Mouse (Mus musculus): ENCODE results near the gene Ankrd66. TPM values are rescaled to one million over a fixed set of nuclear protein-coding genes. Genes with fewer than 3 reads are reported as not detected.

Gene Ankrd66
- polyA plus RNA-seq, 1 experiment from 2014 or later = 0.23 TPM

DNA sequence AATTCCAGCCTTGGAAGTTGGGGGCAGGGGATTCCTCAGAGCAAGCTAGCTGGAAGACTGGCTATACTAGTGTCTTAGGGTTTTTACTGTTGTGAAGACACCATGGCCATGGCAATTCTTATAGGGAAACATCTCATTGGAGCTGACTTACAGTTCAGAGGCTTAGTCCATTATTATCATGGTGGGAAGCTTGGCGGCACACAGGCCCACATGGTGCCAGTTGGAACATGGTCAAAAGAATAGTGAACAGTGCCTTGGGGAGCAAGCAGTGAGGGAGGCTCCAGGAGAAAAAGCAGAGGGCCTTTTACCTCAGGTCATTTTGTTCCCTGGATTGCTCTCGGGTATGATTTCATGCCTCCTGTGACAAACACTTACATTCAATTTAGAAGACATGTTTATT is 12.9 kb downstream of the Ankrd66 start:
- no peak for ATAC-seq
- Histone ChIP-seq H3K36me3 (replicated peaks; ENCODE audit: insufficient read depth, low read length) (no peaks in the 10 kb centered on the region), H3K4me3 (ENCODE audit: low read depth, low read length) (no peak overlapping the region), H3K9ac (replicated peaks) (no peak overlapping the region), H3K4me2 (ENCODE audit: low read depth, low read length) (no peak overlapping the region), H3K27ac (ENCODE audit: low read depth) (no peak overlapping the region), H3K4me1 (ENCODE audit: insufficient read depth) (no peaks in the 10 kb centered on the region), H3K9me3 (ENCODE audit: low read length) (no peaks in the 10 kb centered on the region), H3K27me3 (ENCODE audit: insufficient read depth, low read length) (no peaks in the 10 kb centered on the region)
- DNase-seq = no peak
- TF ChIP-seq EP300 (IDR thresholded peaks at IDR 0.05; ENCODE audit: low read depth) = no peak
- TF ChIP-seq CTCF (IDR thresholded peaks at IDR 0.05; ENCODE audit: low read depth) = no peak
- 79% methylated on average over 2 of the region's 2 CpGs for WGBS (ENCODE audit: insufficient replicate concordance)

DNA sequence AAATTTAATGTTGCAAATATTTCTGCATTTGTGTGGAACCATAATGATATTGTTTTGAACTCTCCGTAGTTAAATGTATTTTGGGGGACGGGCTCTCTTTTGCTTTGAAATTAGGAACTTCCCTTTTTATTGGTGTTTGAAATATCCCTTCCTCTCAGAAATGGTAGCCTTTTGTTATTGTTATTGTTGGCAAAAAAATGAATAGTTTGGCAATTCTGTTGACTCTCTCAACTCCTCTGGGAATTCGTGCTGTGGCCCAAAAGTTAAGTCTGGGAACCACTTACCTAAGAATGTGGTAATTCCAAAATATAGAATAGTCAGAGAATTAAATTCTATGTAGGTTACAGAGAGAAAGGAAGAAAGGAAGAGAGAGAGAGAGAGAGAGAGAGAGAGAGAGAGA is 23.3 kb downstream of the Ankrd66 start:
- no peaks in the 10 kb centered on the region for H3K27me3 ChIP-seq (ENCODE audit: insufficient read depth, low read length)
- 56% methylated on average over 3 of the region's 3 CpGs for WGBS (ENCODE audit: insufficient replicate concordance)
- no peak for ATAC-seq
- H3K4me2 ChIP-seq (ENCODE audit: low read depth, low read length) = no peak overlapping the region
- TF ChIP-seq EP300 (IDR thresholded peaks at IDR 0.05; ENCODE audit: low read depth) = no peak
- TF ChIP-seq CTCF (IDR thresholded peaks at IDR 0.05; ENCODE audit: low read depth) = no peak
- no peak overlapping the region for H3K9ac ChIP-seq (replicated peaks)
- no peak overlapping the region for H3K4me3 ChIP-seq (ENCODE audit: low read depth, low read length)
- H3K4me1 ChIP-seq (ENCODE audit: insufficient read depth) = no peaks in the 10 kb centered on the region
- DNase-seq = no peak
- H3K27ac ChIP-seq (ENCODE audit: low read depth) = no peak overlapping the region
- H3K36me3 ChIP-seq (replicated peaks; ENCODE audit: insufficient read depth, low read length) = no peaks in the 10 kb centered on the region
- H3K9me3 ChIP-seq (ENCODE audit: low read length) = no peaks in the 10 kb centered on the region

DNA sequence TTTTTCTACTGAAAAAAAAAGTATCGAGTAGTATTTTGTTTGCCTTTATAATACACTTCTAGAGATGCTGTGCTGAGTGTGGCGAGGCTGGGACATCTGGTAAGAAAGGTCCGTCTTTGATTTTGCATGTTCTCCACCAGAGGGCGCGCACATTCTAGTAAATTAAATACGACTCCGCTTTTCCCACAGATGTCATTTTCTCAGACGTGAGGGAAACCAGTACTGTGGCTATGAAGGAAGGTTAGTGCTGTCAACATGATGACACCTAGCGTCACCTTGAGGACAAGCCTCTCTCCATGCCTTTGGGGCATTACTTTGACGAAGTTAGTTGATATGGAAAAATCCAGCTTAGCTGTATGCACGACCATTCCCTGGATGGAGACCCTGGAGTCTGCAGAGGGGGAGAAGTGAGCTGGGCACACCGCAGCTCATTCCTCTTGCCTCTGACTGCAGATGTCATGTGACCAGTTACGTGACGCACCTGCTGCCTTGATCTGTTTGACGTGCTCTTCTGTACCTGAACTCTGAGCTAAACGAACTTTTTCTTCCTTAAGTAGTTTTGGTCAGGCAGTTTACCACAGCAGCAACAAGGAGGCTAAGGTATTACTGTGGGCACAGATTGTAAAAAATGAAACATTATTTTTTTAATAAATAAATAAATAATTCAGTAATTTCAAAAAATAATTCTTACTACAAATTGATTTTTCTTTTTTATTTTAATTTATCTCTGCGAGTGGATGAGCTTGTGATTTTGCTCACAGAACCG is 24.6 kb downstream of the Ankrd66 start:
- WGBS (ENCODE audit: insufficient replicate concordance) = 26% methylated on average over 18 of the region's 18 CpGs
- no peaks in the 10 kb centered on the region for H3K36me3 ChIP-seq (replicated peaks; ENCODE audit: insufficient read depth, low read length)
- ATAC-seq (peak; percentile 76), DNase-seq (peak; percentile 73)
- peaks cover 4% of the 10 kb centered on the region; the same call in 1 of the 2 replicates for H3K9me3 ChIP-seq (ENCODE audit: low read length)
- no peak overlapping the region for H3K27ac ChIP-seq (ENCODE audit: low read depth)
- H3K4me1 ChIP-seq (ENCODE audit: insufficient read depth) = no peaks in the 10 kb centered on the region
- no peak for TF ChIP-seq EP300 (IDR thresholded peaks at IDR 0.05; ENCODE audit: low read depth)
- TF ChIP-seq CTCF (IDR thresholded peaks at IDR 0.05; ENCODE audit: low read depth) = peak; percentile 84
- H3K4me3 ChIP-seq (ENCODE audit: low read depth, low read length) = no peak overlapping the region
- no peaks in the 10 kb centered on the region for H3K27me3 ChIP-seq (ENCODE audit: insufficient read depth, low read length)
- H3K4me2 ChIP-seq (ENCODE audit: low read depth, low read length) = no peak overlapping the region
- H3K9ac ChIP-seq (replicated peaks) = no peak overlapping the region

DNA sequence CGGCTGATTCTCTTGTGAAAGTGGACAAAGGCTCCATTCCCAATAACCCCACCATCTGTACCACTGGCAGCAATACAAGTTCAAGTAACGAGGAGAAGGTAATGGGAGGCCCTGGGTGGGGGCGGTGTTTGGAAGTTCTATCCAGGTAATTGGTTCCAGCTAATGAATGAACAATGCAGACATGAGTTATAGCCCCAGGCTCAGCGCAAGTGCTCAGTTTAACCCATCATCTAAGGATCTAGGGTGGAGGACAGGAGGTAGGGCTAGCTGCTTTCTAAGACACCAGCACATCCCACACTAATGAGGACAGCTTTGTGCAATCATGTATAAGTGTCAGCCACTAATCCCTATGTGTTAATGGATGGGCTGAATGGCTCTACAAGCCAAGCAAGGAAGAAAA is 32.7 kb downstream of the Ankrd66 start:
- WGBS (ENCODE audit: insufficient replicate concordance) = 72% methylated on average over 4 of the region's 4 CpGs
- no peaks in the 10 kb centered on the region for H3K36me3 ChIP-seq (replicated peaks; ENCODE audit: insufficient read depth, low read length)
- no peak for ATAC-seq
- no peaks in the 10 kb centered on the region for H3K27me3 ChIP-seq (ENCODE audit: insufficient read depth, low read length)
- no peak for DNase-seq
- no peak for TF ChIP-seq CTCF (IDR thresholded peaks at IDR 0.05; ENCODE audit: low read depth)
- TF ChIP-seq EP300 (IDR thresholded peaks at IDR 0.05; ENCODE audit: low read depth) = no peak
- no peaks in the 10 kb centered on the region for H3K4me1 ChIP-seq (ENCODE audit: insufficient read depth)
- peaks cover 4% of the 10 kb centered on the region; the same call in 1 of the 2 replicates for H3K9me3 ChIP-seq (ENCODE audit: low read length)
- no peak overlapping the region for H3K4me2 ChIP-seq (ENCODE audit: low read depth, low read length)
- H3K27ac ChIP-seq (ENCODE audit: low read depth) = no peak overlapping the region
- no peak overlapping the region for H3K9ac ChIP-seq (replicated peaks)
- H3K4me3 ChIP-seq (ENCODE audit: low read depth, low read length) = no peak overlapping the region

DNA sequence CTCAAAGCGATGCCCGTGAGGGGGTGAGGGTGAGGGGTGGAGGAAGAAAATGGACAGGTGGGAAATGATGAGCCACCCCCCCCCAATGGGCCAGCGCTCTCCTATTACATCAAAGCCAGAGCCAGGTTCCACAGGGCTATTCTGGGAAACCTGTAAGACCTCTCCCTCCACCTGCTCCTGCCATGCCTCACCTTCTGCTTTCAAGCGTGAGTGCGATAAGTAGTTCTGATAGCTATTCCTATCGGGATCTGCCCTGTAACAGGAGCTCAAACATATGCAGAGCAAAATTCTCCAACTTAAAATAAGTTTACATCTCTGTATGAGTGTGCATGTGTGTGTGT is 38.9 kb downstream of the Ankrd66 start:
- ATAC-seq = no peak
- Histone ChIP-seq H3K27me3 (ENCODE audit: insufficient read depth, low read length) (no peaks in the 10 kb centered on the region), H3K4me3 (ENCODE audit: low read depth, low read length) (no peak overlapping the region), H3K9ac (replicated peaks) (no peak overlapping the region), H3K9me3 (ENCODE audit: low read length) (no peaks in the 10 kb centered on the region), H3K4me2 (ENCODE audit: low read depth, low read length) (no peak overlapping the region), H3K4me1 (ENCODE audit: insufficient read depth) (no peaks in the 10 kb centered on the region), H3K27ac (ENCODE audit: low read depth) (no peak overlapping the region), H3K36me3 (replicated peaks; ENCODE audit: insufficient read depth, low read length) (no peaks in the 10 kb centered on the region)
- no peak for DNase-seq
- no peak for TF ChIP-seq CTCF (IDR thresholded peaks at IDR 0.05; ENCODE audit: low read depth)
- no peak for TF ChIP-seq EP300 (IDR thresholded peaks at IDR 0.05; ENCODE audit: low read depth)
- WGBS (ENCODE audit: insufficient replicate concordance) = 70% methylated on average over 6 of the region's 6 CpGs

DNA sequence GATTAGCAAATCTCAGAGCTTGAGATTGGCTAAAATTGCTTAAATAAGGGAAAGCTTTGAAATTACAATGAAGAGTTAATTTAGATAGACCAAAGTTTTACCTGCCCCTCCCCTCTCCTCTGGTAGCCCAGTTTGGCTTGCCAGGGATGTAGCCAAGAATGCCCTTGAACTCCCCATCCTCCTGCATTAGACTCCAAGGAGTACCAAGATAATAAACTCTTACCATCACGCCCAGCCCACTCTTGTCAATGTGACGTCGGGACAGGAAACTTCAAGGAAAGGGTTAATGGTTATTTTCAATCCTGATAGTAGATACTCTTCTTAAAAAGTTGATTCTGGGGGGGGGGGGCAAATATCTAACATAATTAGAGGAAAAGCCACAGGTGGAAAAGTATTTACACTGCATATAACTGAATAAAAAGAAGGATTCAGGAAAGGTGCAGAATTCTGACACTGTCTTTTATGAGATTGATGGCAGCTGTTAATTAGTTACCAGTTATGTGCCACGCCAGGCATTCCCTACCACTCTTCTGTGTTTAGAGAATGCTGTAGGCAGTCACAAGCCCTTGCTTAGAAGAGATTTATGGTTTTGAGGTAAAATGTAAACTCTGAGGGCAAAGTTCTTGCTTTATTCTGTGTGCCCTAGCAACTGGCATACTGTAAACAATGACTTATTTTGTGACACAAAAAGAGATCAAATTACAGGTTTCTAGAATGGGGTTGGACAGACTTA is 39.4 kb downstream of the Ankrd66 start:
- no peak for TF ChIP-seq CTCF (IDR thresholded peaks at IDR 0.05; ENCODE audit: low read depth)
- TF ChIP-seq EP300 (IDR thresholded peaks at IDR 0.05; ENCODE audit: low read depth) = no peak
- no peaks in the 10 kb centered on the region for H3K36me3 ChIP-seq (replicated peaks; ENCODE audit: insufficient read depth, low read length)
- H3K27ac ChIP-seq (ENCODE audit: low read depth) = no peak overlapping the region
- no peaks in the 10 kb centered on the region for H3K27me3 ChIP-seq (ENCODE audit: insufficient read depth, low read length)
- no peaks in the 10 kb centered on the region for H3K4me1 ChIP-seq (ENCODE audit: insufficient read depth)
- H3K9ac ChIP-seq (replicated peaks) = no peak overlapping the region
- 49% methylated on average over 4 of the region's 4 CpGs for WGBS (ENCODE audit: insufficient replicate concordance)
- DNase-seq = no peak
- no peak overlapping the region for H3K4me2 ChIP-seq (ENCODE audit: low read depth, low read length)
- ATAC-seq = no peak
- H3K4me3 ChIP-seq (ENCODE audit: low read depth, low read length) = no peak overlapping the region
- H3K9me3 ChIP-seq (ENCODE audit: low read length) = no peaks in the 10 kb centered on the region

All from liver, postnatal 0 days (tissue).